Mouse (Mus musculus) embryonic stem cell, embryonic (primary cell): ENCODE results near the gene Atp1b2.

Experiments
- CTCF ChIA-PET, 4 experiments: fragments of 300-600 bp in 2 of 4; fragments of 350-600 bp in 2 of 4; sonication (Branson Sonifier 250); formaldehyde crosslinking; loops; one replicate each; lab custom pipeline; 2022; ENCODE audit warnings: inconsistent platforms in 2 of 4; lab: Charles Lee
- POLR2A ChIA-PET, 4 experiments: fragments of 300-600 bp in 2 of 4; fragments of 350-600 bp in 2 of 4; sonication (Branson Sonifier 250); formaldehyde crosslinking; loops; one replicate each; lab custom pipeline; 2022; ENCODE audit warnings: antibody characterized with exemption in 4 of 4, inconsistent platforms in 1 of 4; lab: Charles Lee

The Atp1b2 gene

GRCm38 (mm10) chr11:69580572-69581146 lies 25.1 kb downstream of the Atp1b2 start:
- ChIA-PET CTCF (interaction anchor here (0.6 to 2.7 kb wide), 34 partner anchors 9 to 338 kb away, joined by 3 to 23 read pairs (median 5); partner anchors contain the start of genes Sat2 (in 2 of the 4), Cyb5d1 (in 1 of the 4), Fxr2 (in 1 of the 4) and Naa38 (in 1 of the 4)), POLR2A (interaction anchor here (0.6 to 17.7 kb wide), 145 partner anchors 9 to 649 kb away, joined by 3 to 500 read pairs (median 6); partner anchors contain the start of genes Fxr2 (in 4 of the 4), Cd68 (in 3 of the 4), Cyb5d1 (in 3 of the 4) and Efnb3 (in 3 of the 4))

- POLR2A ChIA-PET: interaction anchor here (0.5 to 17.7 kb wide), 175 partner anchors 9 to 650 kb away, joined by 3 to 500 read pairs (median 5); partner anchors contain the start of genes Fxr2 (in 4 of the 4), Atp1b2 (in 3 of the 4), Cd68 (in 3 of the 4) and Cyb5d1 (in 3 of the 4)
- CTCF ChIA-PET: interaction anchor here (0.5 to 2.7 kb wide), 45 partner anchors 8 to 708 kb away, joined by 3 to 23 read pairs (median 4); partner anchors contain the start of genes Sat2 (in 2 of the 4), Atp1b2 (in 1 of the 4), Cyb5d1 (in 1 of the 4) and Efnb3 (in 1 of the 4)
These were observed 25.6 kb downstream of the Atp1b2 start, which contains the start of the genes Wrap53 and Trp53 for GRCm38 (mm10) chr11:69580091-69580514. Gene Wrap53, minus strand, starts transcription at chr11:69580255. Gene Trp53, plus strand, starts transcription at chr11:69580359.

DNA sequence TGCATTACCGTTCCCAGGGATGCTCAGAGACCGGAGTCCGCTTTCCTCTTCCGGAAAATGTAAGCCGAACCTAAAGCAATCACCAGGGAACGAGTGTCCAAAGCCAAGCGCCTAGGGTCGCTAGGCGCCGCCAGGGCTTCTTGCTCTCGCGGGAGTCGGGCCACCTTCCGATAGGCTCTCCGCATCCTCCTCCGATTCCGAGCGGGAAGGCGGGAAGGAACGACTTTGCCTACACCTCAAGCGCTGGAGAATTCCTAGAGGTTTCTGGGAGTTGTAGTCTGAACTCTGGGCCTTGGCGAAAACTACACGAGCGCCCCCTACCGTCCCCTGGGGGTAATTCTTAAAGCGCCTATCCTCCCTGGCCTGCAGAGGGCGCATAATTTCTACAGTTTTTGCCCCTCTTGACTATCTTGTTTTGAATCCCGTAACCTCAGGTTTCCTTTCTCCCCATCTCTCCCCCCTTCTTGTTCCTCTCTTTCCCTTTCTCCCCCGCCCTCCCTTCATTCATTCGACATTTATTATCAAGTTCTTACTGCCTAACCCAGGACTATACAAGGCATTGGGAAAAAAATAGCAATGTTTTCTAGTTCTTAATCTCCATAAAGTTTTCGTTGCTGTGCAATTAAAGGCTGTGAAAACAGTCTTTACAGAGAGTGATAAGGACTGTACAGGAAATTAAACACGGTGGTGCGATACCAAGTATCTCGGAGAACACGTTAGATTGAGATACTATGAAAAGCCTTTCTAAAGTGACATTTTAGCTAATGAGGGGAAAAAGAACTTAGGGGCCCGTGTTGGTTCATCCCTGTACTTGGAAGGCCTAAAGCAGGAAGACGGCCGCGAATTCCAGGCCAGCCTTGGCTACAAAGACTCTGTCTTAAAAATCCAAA lies 26.4 kb downstream of the Atp1b2 start:
- ChIA-PET POLR2A (interaction anchor here (0.5 to 17.7 kb wide), 171 partner anchors 8 to 614 kb away, joined by 3 to 500 read pairs (median 5); partner anchors contain the start of genes Atp1b2 (in 3 of the 4), Cd68 (in 3 of the 4), Cyb5d1 (in 3 of the 4) and Efnb3 (in 3 of the 4)), CTCF (interaction anchor here (0.5 to 2.7 kb wide), 46 partner anchors 8 to 707 kb away, joined by 3 to 23 read pairs (median 4); partner anchors contain the start of genes Sat2 (in 2 of the 4), Atp1b2 (in 1 of the 4), Cyb5d1 (in 1 of the 4) and Efnb3 (in 1 of the 4))

GRCm38 (mm10) chr11:69578301-69578700 lies 27.4 kb downstream of the Atp1b2 start:
- ChIA-PET CTCF (interaction anchor here in 3 of 4 experiments (0.5 to 2.1 kb wide), 11 partner anchors 10 to 127 kb away, joined by 3 to 14 read pairs (median 4); no protein-coding TSS in a partner anchor), POLR2A (interaction anchor here in 3 of 4 experiments (0.6 to 17.7 kb wide), 32 partner anchors 10 to 259 kb away, joined by 3 to 500 read pairs (median 6); partner anchors contain the start of genes Senp3 (in 3 of the 3), Efnb3 (in 2 of the 3), Shbg (in 2 of the 3) and Atp1b2 (in 1 of the 3))

- ChIA-PET POLR2A (interaction anchor here in 2 of 4 experiments (0.5 to 17.7 kb wide), 7 partner anchors 8 to 160 kb away, joined by 3 to 500 read pairs (median 8); partner anchors contain the start of genes Efnb3 (in 2 of the 2) and Atp1b2 (in 1 of the 2)), CTCF (interaction anchor here in 2 of 4 experiments (0.8 to 1.4 kb wide), 4 partner anchors 30 to 54 kb away, joined by 3 to 5 read pairs (median 4); no protein-coding TSS in a partner anchor)
These were observed 29.4 kb downstream of the Atp1b2 start for GRCm38 (mm10) chr11:69576307-69576706.

- ChIA-PET POLR2A (interaction anchor here in 3 of 4 experiments (0.6 to 15.9 kb wide), 15 partner anchors 9 to 479 kb away, joined by 3 to 263 read pairs (median 4); partner anchors contain the start of gene Efnb3 (in 2 of the 3)), CTCF (interaction anchor here (0.5 to 1.4 kb wide), 10 partner anchors 22 to 917 kb away, joined by 3 to 14 read pairs (median 6); no protein-coding TSS in a partner anchor)
These were observed 30.5 kb downstream of the Atp1b2 start for GRCm38 (mm10) chr11:69575220-69575619.

DNA sequence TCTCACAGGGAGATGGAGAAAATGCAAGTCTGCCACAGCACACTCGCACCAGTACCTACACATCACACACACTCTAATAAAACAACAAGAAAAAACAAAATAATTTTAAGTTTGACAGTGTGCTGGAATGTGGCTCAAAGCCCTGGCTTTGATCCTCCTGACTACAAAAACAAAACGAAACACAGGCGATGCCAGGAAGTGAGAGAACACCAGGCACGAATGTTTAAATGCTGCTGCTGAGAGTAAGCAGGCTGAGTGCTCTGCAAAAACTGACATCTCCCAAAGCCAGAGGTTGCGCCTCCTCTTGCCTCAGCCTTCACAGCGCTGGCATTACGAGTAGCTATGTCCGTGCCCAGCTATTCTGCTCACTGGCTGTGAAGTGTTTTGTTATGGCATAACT lies 40.6 kb downstream of the Atp1b2 start:
- CTCF ChIA-PET: interaction anchor here in 2 of 4 experiments (0.7 to 1.8 kb wide), 3 partner anchors 12 to 939 kb away, joined by 5 to 8 read pairs (median 5); partner anchors contain the start of genes Trp53 (in 1 of the 2) and Wrap53 (in 1 of the 2)
- POLR2A ChIA-PET: interaction anchor here (0.5 to 21.3 kb wide), 13 partner anchors 11 to 300 kb away, joined by 3 to 263 read pairs (median 4); partner anchors contain the start of genes Trp53 (in 2 of the 4), Wrap53 (in 2 of the 4) and Fxr2 (in 1 of the 4)

GRCm38 (mm10) chr11:69564391-69564790 lies 41.4 kb downstream of the Atp1b2 start:
- ChIA-PET POLR2A (interaction anchor here (0.5 to 21.3 kb wide), 13 partner anchors 9 to 299 kb away, joined by 3 to 263 read pairs (median 3); partner anchors contain the start of genes Trp53 (in 2 of the 4), Wrap53 (in 2 of the 4) and Dnah2 (in 1 of the 4)), CTCF (interaction anchor here in 1 of 4 experiments (1.0 to 1.8 kb wide), 4 partner anchors 13 to 67 kb away, joined by 4 to 6 read pairs (median 5); partner anchors contain the start of genes Trp53 and Wrap53)

DNA sequence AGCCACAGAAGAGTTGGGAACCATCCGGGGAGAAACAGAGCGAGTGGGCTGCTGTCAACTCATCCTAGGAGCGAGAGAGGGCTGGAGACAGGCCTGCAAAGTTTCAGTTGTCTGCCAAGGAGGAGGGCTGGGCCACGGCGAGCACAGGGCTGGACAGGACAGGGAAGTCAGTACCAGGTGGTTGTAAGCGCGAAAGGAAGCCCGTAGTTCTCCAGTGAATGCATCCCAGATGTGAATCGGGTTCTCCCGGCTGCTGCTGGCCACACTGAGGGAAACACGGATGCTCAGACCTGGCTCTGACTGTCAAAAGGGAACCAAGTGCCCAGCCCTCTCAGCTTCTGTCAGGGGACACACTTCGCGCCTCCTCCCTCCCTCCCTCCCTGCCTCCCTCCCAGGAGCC lies 42.4 kb downstream of the Atp1b2 start:
- POLR2A ChIA-PET: interaction anchor here (0.5 to 21.3 kb wide), 14 partner anchors 10 to 240 kb away, joined by 3 to 263 read pairs (median 4); partner anchors contain the start of genes Trp53 (in 2 of the 4), Wrap53 (in 2 of the 4), Dnah2 (in 1 of the 4) and Fxr2 (in 1 of the 4)

DNA sequence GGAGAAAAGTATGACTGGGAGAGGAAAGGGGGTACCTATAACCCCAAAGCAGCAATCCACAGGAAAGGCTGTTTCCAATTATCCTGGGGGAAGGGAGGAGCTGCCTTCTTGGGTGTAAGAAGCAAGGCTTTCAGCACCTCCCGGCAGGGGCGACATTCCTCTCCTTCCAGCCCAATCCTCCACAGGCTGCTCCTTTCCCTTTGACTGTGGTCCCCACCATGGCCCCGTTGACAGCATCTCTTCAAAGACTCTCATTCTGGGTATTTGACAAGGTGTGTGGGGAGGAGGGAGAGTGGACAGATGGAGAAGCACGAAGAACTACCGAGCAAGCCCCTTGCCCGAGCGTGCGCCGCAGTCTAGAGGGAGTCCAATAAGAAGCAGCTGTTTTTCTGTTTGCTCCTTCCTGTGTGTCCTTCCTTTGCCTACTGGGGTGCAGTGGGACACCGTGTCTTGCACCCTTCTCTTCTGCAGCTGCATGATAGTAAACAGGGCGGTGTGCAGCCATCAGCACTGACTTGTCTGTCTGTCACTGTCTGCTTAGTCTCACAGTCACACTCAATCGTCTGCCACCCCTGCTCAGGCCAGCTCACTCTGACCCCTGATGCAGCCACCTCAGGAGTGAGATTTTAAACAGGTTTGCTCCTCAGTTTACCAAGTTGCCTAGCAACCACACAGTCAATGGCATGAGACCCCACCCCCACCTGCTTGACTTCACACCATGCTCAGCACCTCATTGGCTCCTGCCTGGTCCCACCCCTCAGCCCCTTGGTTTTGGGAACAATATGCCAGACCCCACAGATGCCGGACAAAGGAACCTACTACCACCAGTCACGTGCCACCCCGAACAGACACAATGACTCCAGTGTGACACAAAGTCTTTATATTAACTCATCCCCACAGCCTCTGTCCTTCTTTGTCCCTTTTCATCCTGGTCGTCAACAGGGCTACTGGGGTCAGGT lies 44.6 kb downstream of the Atp1b2 start:
- POLR2A ChIA-PET: interaction anchor here (0.5 to 21.3 kb wide), 50 partner anchors 7 to 296 kb away, joined by 3 to 263 read pairs (median 4); partner anchors contain the start of genes Trp53 (in 3 of the 4), Wrap53 (in 3 of the 4), Dnah2 (in 2 of the 4) and Atp1b2 (in 1 of the 4)
- CTCF ChIA-PET: interaction anchor here (0.6 to 4.9 kb wide), 14 partner anchors 14 to 631 kb away, joined by 3 to 38 read pairs (median 4); partner anchors contain the start of genes Trp53 (in 2 of the 4) and Wrap53 (in 2 of the 4)

More for the DNA sequence above, 42.4 kb downstream of the Atp1b2 start:
- CTCF ChIA-PET: interaction anchor here in 1 of 4 experiments (0.8 to 1.8 kb wide), 3 partner anchors 16 to 17 kb away, joined by 4 to 6 read pairs (median 6); partner anchors contain the start of genes Trp53 and Wrap53

DNA sequence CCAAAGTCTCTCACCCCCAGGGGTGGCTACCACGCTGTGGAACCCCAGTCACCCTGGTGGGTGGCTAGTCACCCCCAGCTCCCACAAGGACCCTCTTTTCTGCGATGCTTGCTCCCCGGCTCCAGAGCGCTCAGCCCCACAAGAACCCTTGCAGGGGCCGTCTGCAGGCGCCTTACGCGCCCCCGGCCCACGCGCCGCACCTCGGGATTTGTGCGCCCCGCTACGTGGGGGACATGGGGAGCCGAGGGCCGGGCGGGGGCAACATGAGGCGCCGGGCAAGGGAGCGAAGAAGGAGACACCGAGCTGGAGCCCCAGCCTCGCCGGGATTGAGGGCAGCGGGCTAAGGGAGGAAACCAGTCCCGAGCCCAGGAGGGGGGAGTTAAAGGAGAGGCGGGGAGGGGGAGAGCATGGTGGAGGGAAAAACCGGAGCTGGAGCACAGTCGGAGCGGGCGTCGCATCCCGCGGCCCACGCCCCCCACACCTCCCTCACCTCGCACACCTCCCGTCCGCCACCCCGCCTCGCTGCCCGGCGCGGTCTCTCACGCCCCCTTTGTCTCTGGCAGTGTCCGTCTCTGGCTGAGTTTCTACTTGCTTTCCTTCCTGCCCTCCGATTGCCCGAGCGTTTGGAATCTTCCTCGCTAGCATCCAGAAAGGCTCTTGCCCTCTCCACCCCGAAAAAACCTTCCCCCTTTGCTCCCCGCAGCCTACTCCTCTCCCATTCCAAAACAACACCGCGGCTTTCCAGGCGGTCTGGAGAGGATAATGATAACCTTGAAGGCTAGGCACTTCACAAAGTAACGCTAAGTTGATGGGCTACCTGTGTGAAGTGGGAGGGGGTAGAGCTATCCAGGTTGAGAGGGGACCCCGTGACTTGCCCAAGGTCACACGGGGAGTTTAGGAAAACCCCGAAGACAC lies 45.6 kb downstream of the Atp1b2 start, which contains the start of gene Efnb3:
Efnb3 (minus strand) TSS at position 355 of the 915 bp plus-strand sequence.
- CTCF ChIA-PET: interaction anchor here in 3 of 4 experiments (0.8 to 4.9 kb wide), 10 partner anchors 9 to 54 kb away, joined by 3 to 38 read pairs (median 5); partner anchors contain the start of genes Trp53 (in 2 of the 3) and Wrap53 (in 2 of the 3)
- POLR2A ChIA-PET: interaction anchor here (0.5 to 21.3 kb wide), 29 partner anchors 8 to 256 kb away, joined by 3 to 263 read pairs (median 5); partner anchors contain the start of genes Trp53 (in 3 of the 4), Wrap53 (in 3 of the 4), Dnah2 (in 2 of the 4) and Atp1b2 (in 1 of the 4)

GRCm38 (mm10) chr11:69559183-69559582 lies 46.6 kb downstream of the Atp1b2 start:
- ChIA-PET CTCF (interaction anchor here in 3 of 4 experiments (0.8 to 4.9 kb wide), 4 partner anchors 8 to 139 kb away, joined by 3 to 38 read pairs (median 7); no protein-coding TSS in a partner anchor), POLR2A (interaction anchor here (0.6 to 21.3 kb wide), 18 partner anchors 9 to 177 kb away, joined by 3 to 263 read pairs (median 6); partner anchors contain the start of genes Dnah2 (in 2 of the 4), Trp53 (in 2 of the 4), Wrap53 (in 2 of the 4) and Atp1b2 (in 1 of the 4))

GRCm38 (mm10) chr11:69558756-69559155 lies 47.0 kb downstream of the Atp1b2 start:
- ChIA-PET CTCF (interaction anchor here in 3 of 4 experiments (0.8 to 4.9 kb wide), 4 partner anchors 12 to 140 kb away, joined by 4 to 38 read pairs (median 18); no protein-coding TSS in a partner anchor), POLR2A (interaction anchor here (0.8 to 21.3 kb wide), 15 partner anchors 9 to 157 kb away, joined by 3 to 263 read pairs (median 7); partner anchors contain the start of genes Dnah2 (in 2 of the 4), Trp53 (in 2 of the 4), Wrap53 (in 2 of the 4) and Sox15 (in 1 of the 4))
